Mouse (Mus musculus): Measurements from ENCODE around the gene Prl6a1. TPM values are rescaled to one million over a fixed set of nuclear protein-coding genes. Genes with fewer than 3 reads are reported as not detected.

The Prl6a1 gene
- total RNA-seq (2014; fragmentation: Nextera tagmentation) (not detected in 2 replicates), total RNA-seq (2017) (not detected in 2 replicates), polyA plus RNA-seq (2012) (not detected in 2 replicates)

DNA sequence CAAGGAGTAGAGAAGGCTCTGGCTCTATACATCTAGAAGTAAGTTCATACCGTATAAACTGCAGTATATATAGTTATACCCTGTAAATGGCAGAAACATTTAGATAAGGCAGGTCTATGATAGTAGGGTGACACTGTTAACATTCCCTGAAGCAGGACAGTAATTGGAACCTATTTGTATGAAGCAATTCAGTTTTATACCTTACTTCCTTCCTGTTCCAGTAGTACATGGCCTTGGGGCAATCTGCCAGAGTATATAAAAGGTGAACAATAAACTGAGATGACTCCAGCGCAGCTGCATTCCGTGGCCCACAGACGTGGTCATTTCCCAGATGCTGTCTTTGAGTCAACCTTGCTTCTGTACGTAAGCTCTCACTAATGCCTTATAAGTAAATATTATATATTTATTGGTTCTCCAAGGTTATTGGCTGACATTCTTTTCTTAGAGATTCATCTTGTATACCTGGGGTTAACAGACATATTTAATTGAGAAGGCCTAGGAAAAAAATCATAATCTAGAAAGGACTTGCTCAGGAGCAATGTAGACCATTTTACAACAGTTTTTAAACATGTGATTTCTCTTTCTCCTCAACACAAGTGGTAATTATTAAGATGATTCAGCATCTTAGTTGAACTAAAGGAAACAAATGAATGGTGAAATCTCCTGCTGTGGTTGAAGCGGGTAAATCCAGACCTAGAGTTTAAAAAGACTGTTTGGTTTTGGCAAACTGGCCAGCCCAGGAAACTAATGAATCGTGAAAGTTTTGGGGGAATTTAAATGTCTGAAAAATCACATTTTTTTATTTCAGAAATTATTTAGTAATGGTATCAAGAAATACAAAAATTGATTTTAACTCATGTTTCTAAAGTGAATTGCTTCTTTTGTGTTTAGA, at the start of gene Prl6a1:
Gene Prl6a1, plus strand, starts transcription at position 294 of the 892 bp plus-strand sequence.
- Histone ChIP-seq H3K27me3 (ENCODE audit: insufficient read depth, low read length) (no peaks in the 10 kb centered on the region), H3K9me3 (replicated peaks) (no peaks in the 10 kb centered on the region), H3K36me3 (replicated peaks) (no peaks in the 10 kb centered on the region), H3K4me1 (ENCODE audit: insufficient read depth, low read depth, low read length) (no peaks in the 10 kb centered on the region), H3K4me3 (ENCODE audit: low read depth, low read length) (no peak within 1 kb of the TSS)
- no peak for ATAC-seq (ENCODE audit: extremely low read depth, insufficient number of reproducible peaks, low FRiP score, poor library complexity, severe bottlenecking)
- no peak for DNase-seq (ENCODE audit: low spot score)
- TF ChIP-seq CTCF (IDR thresholded peaks at IDR 0.05; ENCODE audit: low read depth, low read length) (no peak), GATA2 (IDR thresholded peaks at IDR 0.05; ENCODE audit: borderline replicate concordance, low read depth, low read length) (no peak), POLR2AphosphoS5 (IDR thresholded peaks at IDR 0.05; ENCODE audit: insufficient replicate concordance, low read depth, low read length) (no peak)

GRCm38 (mm10) chr13:27334989-27335388, 22.6 kb downstream of the Prl6a1 start:
- Histone ChIP-seq H3K9me3 (replicated peaks) (no peaks in the 10 kb centered on the region), H3K4me1 (ENCODE audit: insufficient read depth, low read depth, low read length) (no peaks in the 10 kb centered on the region), H3K4me3 (ENCODE audit: low read depth, low read length) (no peak overlapping the region), H3K27me3 (ENCODE audit: insufficient read depth, low read length) (no peaks in the 10 kb centered on the region), H3K36me3 (replicated peaks) (no peaks in the 10 kb centered on the region)
- DNase-seq (ENCODE audit: low spot score): no peak
- TF ChIP-seq TAL1 (conservative IDR thresholded peaks at IDR 0.05; ENCODE audit: low read depth, low read length) (no peak), GATA1 (IDR thresholded peaks at IDR 0.05; ENCODE audit: borderline replicate concordance, low read length) (no peak), POLR2AphosphoS5 (IDR thresholded peaks at IDR 0.05; ENCODE audit: insufficient replicate concordance, low read depth, low read length) (no peak), GATA2 (IDR thresholded peaks at IDR 0.05; ENCODE audit: borderline replicate concordance, low read depth, low read length) (no peak), CTCF (IDR thresholded peaks at IDR 0.05; ENCODE audit: low read depth, low read length) (no peak)
- ATAC-seq (ENCODE audit: extremely low read depth, insufficient number of reproducible peaks, low FRiP score, poor library complexity, severe bottlenecking): no peak

GRCm38 (mm10) chr13:27342733-27343275, 30.4 kb downstream of the Prl6a1 start:
- Histone ChIP-seq H3K27me3 (ENCODE audit: insufficient read depth, low read length) (no peaks in the 10 kb centered on the region), H3K4me3 (ENCODE audit: low read depth, low read length) (no peak overlapping the region), H3K36me3 (replicated peaks) (no peaks in the 10 kb centered on the region), H3K9me3 (replicated peaks) (no peaks in the 10 kb centered on the region), H3K4me1 (ENCODE audit: insufficient read depth, low read depth, low read length) (no peaks in the 10 kb centered on the region)
- ATAC-seq (ENCODE audit: extremely low read depth, insufficient number of reproducible peaks, low FRiP score, poor library complexity, severe bottlenecking) (no peak; the same call in 1 of the 2 replicates), DNase-seq (ENCODE audit: low spot score) (no peak)
- no peak for TF ChIP-seq GATA1 (IDR thresholded peaks at IDR 0.05; ENCODE audit: borderline replicate concordance, low read length)
- no peak for TF ChIP-seq CTCF (IDR thresholded peaks at IDR 0.05; ENCODE audit: low read depth, low read length)
- no peak for TF ChIP-seq POLR2AphosphoS5 (IDR thresholded peaks at IDR 0.05; ENCODE audit: insufficient replicate concordance, low read depth, low read length)

DNA sequence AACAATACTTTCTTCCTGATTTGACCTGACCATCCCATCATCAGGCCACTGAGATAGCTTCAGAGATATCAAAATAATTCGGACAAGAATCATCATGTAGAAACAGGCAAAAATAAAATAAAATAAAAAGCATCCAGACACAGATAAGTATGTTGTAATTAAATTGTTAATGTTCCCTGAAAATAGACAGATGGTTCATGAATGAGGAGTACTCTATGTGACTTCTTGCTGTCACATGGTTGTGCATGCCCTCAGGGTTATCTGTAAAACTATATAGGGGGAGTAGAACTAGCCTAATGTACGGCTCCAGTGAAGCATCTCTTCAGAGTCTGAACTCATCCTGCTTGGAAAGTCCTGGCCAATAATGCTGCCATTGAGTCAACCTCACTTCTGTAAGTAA, 32.9 kb downstream of the Prl6a1 start, which contains the start of gene Prl8a2:
Gene Prl8a2, plus strand, starts transcription at position 301 of the 400 bp plus-strand sequence.
- DNase-seq (ENCODE audit: low spot score) (no peak), ATAC-seq (ENCODE audit: extremely low read depth, insufficient number of reproducible peaks, low FRiP score, poor library complexity, severe bottlenecking) (no peak)
- Histone ChIP-seq H3K27me3 (ENCODE audit: insufficient read depth, low read length) (no peaks in the 10 kb centered on the region), H3K36me3 (replicated peaks) (no peaks in the 10 kb centered on the region), H3K4me3 (ENCODE audit: low read depth, low read length) (no peak within 1 kb of the TSS), H3K4me1 (ENCODE audit: insufficient read depth, low read depth, low read length) (no peaks in the 10 kb centered on the region), H3K9me3 (replicated peaks) (no peaks in the 10 kb centered on the region)
- TF ChIP-seq CTCF (IDR thresholded peaks at IDR 0.05; ENCODE audit: low read depth, low read length) (no peak), GATA2 (IDR thresholded peaks at IDR 0.05; ENCODE audit: borderline replicate concordance, low read depth, low read length) (no peak), GATA1 (IDR thresholded peaks at IDR 0.05; ENCODE audit: borderline replicate concordance, low read length) (no peak), POLR2AphosphoS5 (IDR thresholded peaks at IDR 0.05; ENCODE audit: insufficient replicate concordance, low read depth, low read length) (no peak), TAL1 (conservative IDR thresholded peaks at IDR 0.05; ENCODE audit: low read depth, low read length) (no peak)

Other genes starting within 250 kb of the Prl6a1 start
- gene Prl3d1, start 218.4 kb upstream of the Prl6a1 start, total RNA-seq (2014; fragmentation: Nextera tagmentation): not detected in 2 replicates
- not detected in 2 replicates for gene Prl3d1, start 218.4 kb upstream of the Prl6a1 start, total RNA-seq (2017)
- not detected in 2 replicates for gene Prl3d1, start 218.4 kb upstream of the Prl6a1 start, polyA plus RNA-seq (2012)
- not detected in 2 replicates for gene Prl3d2, start 190.9 kb upstream of the Prl6a1 start, total RNA-seq (2014; fragmentation: Nextera tagmentation)
- gene Prl3d2, start 190.9 kb upstream of the Prl6a1 start, total RNA-seq (2017): not detected in 2 replicates
- gene Prl3d2, start 190.9 kb upstream of the Prl6a1 start, polyA plus RNA-seq (2012): not detected in 2 replicates
- not detected in 2 replicates for gene Prl3d3, start 155.8 kb upstream of the Prl6a1 start, total RNA-seq (2014; fragmentation: Nextera tagmentation)
- not detected in 2 replicates for gene Prl3d3, start 155.8 kb upstream of the Prl6a1 start, total RNA-seq (2017)
- gene Prl3d3, start 155.8 kb upstream of the Prl6a1 start, polyA plus RNA-seq (2012): not detected in 2 replicates
- gene Prl3c1, start 116.0 kb upstream of the Prl6a1 start, total RNA-seq (2014; fragmentation: Nextera tagmentation): not detected in 2 replicates
- gene Prl3c1, start 116.0 kb upstream of the Prl6a1 start, total RNA-seq (2017): not detected in 2 replicates
- gene Prl3c1, start 116.0 kb upstream of the Prl6a1 start, polyA plus RNA-seq (2012): not detected in 2 replicates
- not detected in 2 replicates for gene Prl3b1, start 70.8 kb upstream of the Prl6a1 start, total RNA-seq (2014; fragmentation: Nextera tagmentation)
- gene Prl3b1, start 70.8 kb upstream of the Prl6a1 start, total RNA-seq (2017): not detected in 2 replicates
- not detected in 2 replicates for gene Prl3b1, start 70.8 kb upstream of the Prl6a1 start, polyA plus RNA-seq (2012)
- gene Prl3a1, start 53.2 kb upstream of the Prl6a1 start, total RNA-seq (2014; fragmentation: Nextera tagmentation): not detected in 2 replicates
- gene Prl3a1, start 53.2 kb upstream of the Prl6a1 start, total RNA-seq (2017): not detected in 2 replicates
- gene Prl3a1, start 53.2 kb upstream of the Prl6a1 start, polyA plus RNA-seq (2012): not detected in 2 replicates
- gene Prl8a2, start 33.0 kb downstream of the Prl6a1 start, total RNA-seq (2014; fragmentation: Nextera tagmentation): not detected in 2 replicates
- gene Prl8a2, start 33.0 kb downstream of the Prl6a1 start, total RNA-seq (2017): not detected in 2 replicates
- not detected in 2 replicates for gene Prl8a2, start 33.0 kb downstream of the Prl6a1 start, polyA plus RNA-seq (2012)
- gene Prl2b1, start 78.2 kb downstream of the Prl6a1 start, total RNA-seq (2014; fragmentation: Nextera tagmentation): not detected in 2 replicates
- not detected in 2 replicates for gene Prl2b1, start 78.2 kb downstream of the Prl6a1 start, total RNA-seq (2017)
- not detected in 2 replicates for gene Prl2b1, start 78.2 kb downstream of the Prl6a1 start, polyA plus RNA-seq (2012)
- not detected in 2 replicates for gene Prl8a6, start 126.1 kb downstream of the Prl6a1 start, total RNA-seq (2014; fragmentation: Nextera tagmentation)
- gene Prl8a6, start 126.1 kb downstream of the Prl6a1 start, total RNA-seq (2017): not detected in 2 replicates
- not detected in 2 replicates for gene Prl8a6, start 126.1 kb downstream of the Prl6a1 start, polyA plus RNA-seq (2012)
- gene Prl8a8, start 200.6 kb downstream of the Prl6a1 start, total RNA-seq (2014; fragmentation: Nextera tagmentation): not detected in 2 replicates
- gene Prl8a8, start 200.6 kb downstream of the Prl6a1 start, total RNA-seq (2017): not detected in 2 replicates
- not detected in 2 replicates for gene Prl8a8, start 200.6 kb downstream of the Prl6a1 start, polyA plus RNA-seq (2012)